Mouse (Mus musculus) lung, postnatal 0 days (tissue): ENCODE data around the gene Mau2. TPM values are rescaled to one million over a fixed set of nuclear protein-coding genes. Genes with fewer than 3 reads are reported as not detected.

Experiments used
- ATAC-seq: fragments of 200-750 bp; cut with Nextera tagmentation; 2 replicates; pipeline ENCODE4 v1.8.0; 2017; ENCODE audit warnings: moderate library complexity
- DNase-seq: peaks from one replicate; pipeline ENCODE4 v3.0.0-alpha.2; 2016; ENCODE audit warnings: low spot score
- H3K27ac ChIP-seq: fragments of 300-500 bp; sonication (generic); 2 replicates; pipeline ENCODE4 v1.5.1; 2014; ENCODE audit warnings: antibody characterized with exemption, mild to moderate bottlenecking, low read length, mixed read lengths
- H3K27me3 ChIP-seq: fragments of 300-500 bp; sonication (generic); replicated peaks from 2 replicates; pipeline ENCODE4 v1.6.1; 2014; ENCODE audit warnings: low read length, mixed read lengths; ENCODE audit not compliant: insufficient read depth
- H3K36me3 ChIP-seq: fragments of 300-500 bp; sonication (generic); 2 replicates; pipeline ENCODE4 v1.6.1; 2014; ENCODE audit warnings: low read length, mixed read lengths; ENCODE audit not compliant: insufficient read depth
- H3K4me1 ChIP-seq: fragments of 300-500 bp; sonication (generic); 2 replicates; pipeline ENCODE4 v1.6.1; 2014; ENCODE audit warnings: antibody characterized with exemption, low read depth, low read length, mixed read lengths; ENCODE audit not compliant: insufficient read depth
- H3K4me2 ChIP-seq: fragments of 300-500 bp; sonication (generic); replicated peaks from 2 replicates; pipeline ENCODE4 v1.6.1; 2014; ENCODE audit warnings: low read depth, mild to moderate bottlenecking, low read length, moderate library complexity, mixed read lengths
- H3K4me3 ChIP-seq: fragments of 300-500 bp; sonication (generic); 2 replicates; pipeline ENCODE4 v1.5.1; 2014; ENCODE audit warnings: low read depth, low read length
- H3K9ac ChIP-seq: fragments of 300-500 bp; sonication (generic); replicated peaks from 2 replicates; pipeline ENCODE4 v1.6.1; 2014; ENCODE audit warnings: low read depth, mild to moderate bottlenecking
- H3K9me3 ChIP-seq: fragments of 300-500 bp; sonication (generic); 2 replicates; pipeline ENCODE4 v1.6.1; 2016; ENCODE audit warnings: low read length, mixed read lengths
- CTCF ChIP-seq: IDR thresholded peaks from 2 replicates; pipeline ENCODE4 v1.5.1; 2016; ENCODE audit warnings: antibody characterized with exemption, mild to moderate bottlenecking
- EP300 ChIP-seq: IDR thresholded peaks from 2 replicates; pipeline ENCODE4 v1.6.1; 2016; ENCODE audit warnings: antibody characterized with exemption, mild to moderate bottlenecking, control low read depth
- WGBS: fragments of 180-500 bp; shearing (Covaris S2); extraction: QIAGEN DNeasy Blood & Tissue Kit; methylation state at CpG from one replicate; pipeline ENCODE4 v1.1.7; 2014; 5-methylcytosine and 5-hydroxymethylcytosine counted together
- polyA plus RNA-seq: library from polyadenylated mRNA; unstranded; fragments of >200 nt; fragmentation: Nextera tagmentation; extraction: Ambion mirVana; gene quantifications from 2 replicates; pipeline ENCODE4 v1.2.1, GENCODE M21; 2015

Gene Mau2
- polyA plus RNA-seq, 1 experiment from 2014 or later: 37.1 TPM

GRCm38 (mm10) chr8:69984876-69985553 lies 57.5 kb downstream of the Mau2 start:
- H3K27ac ChIP-seq: no peak overlapping the region
- ATAC-seq: no peak
- TF ChIP-seq EP300 (no peak), CTCF (no peak)
- H3K9me3 ChIP-seq: no peaks in the 10 kb centered on the region
- H3K27me3 ChIP-seq: no peaks in the 10 kb centered on the region
- no peaks in the 10 kb centered on the region for H3K36me3 ChIP-seq
- H3K4me2 ChIP-seq: no peak overlapping the region
- no peak overlapping the region for H3K9ac ChIP-seq
- no peaks in the 10 kb centered on the region for H3K4me1 ChIP-seq
- H3K4me3 ChIP-seq: no peak overlapping the region
- WGBS: 84% methylated on average over 2 of the region's 2 CpGs
- DNase-seq: no peak

GRCm38 (mm10) chr8:69978456-69978855 lies 64.1 kb downstream of the Mau2 start:
- Histone ChIP-seq H3K4me2 (no peak overlapping the region), H3K36me3 (no peaks in the 10 kb centered on the region), H3K27ac (no peak overlapping the region), H3K4me3 (no peak overlapping the region), H3K9ac (no peak overlapping the region), H3K27me3 (no peaks in the 10 kb centered on the region), H3K9me3 (no peaks in the 10 kb centered on the region), H3K4me1 (no peaks in the 10 kb centered on the region)
- DNase-seq (no peak), ATAC-seq (no peak)
- no peak for TF ChIP-seq EP300
- WGBS: 93% methylated on average over 4 of the region's 4 CpGs

- DNase-seq (no peak), ATAC-seq (no peak)
- Histone ChIP-seq H3K9ac (peak overlapping the region; percentile 56), H3K27ac (peak overlapping the region; percentile 90), H3K4me3 (peak overlapping the region; percentile 92), H3K27me3 (no peaks in the 10 kb centered on the region), H3K9me3 (no peaks in the 10 kb centered on the region), H3K4me2 (peak overlapping the region; percentile 77), H3K36me3 (no peaks in the 10 kb centered on the region), H3K4me1 (peaks cover 9% of the 10 kb centered on the region; the same call in 1 of the 2 replicates)
- 40% methylated on average over 5 of the region's 5 CpGs for WGBS
- no peak for TF ChIP-seq EP300
- TF ChIP-seq CTCF: no peak
Observed at GRCm38 (mm10) chr8:69974806-69975205, 67.7 kb downstream of the Mau2 start.

- H3K27me3 ChIP-seq: no peaks in the 10 kb centered on the region
- no peaks in the 10 kb centered on the region for H3K36me3 ChIP-seq
- H3K9ac ChIP-seq: peak overlapping the region; percentile 96
- H3K4me1 ChIP-seq: peaks cover 9% of the 10 kb centered on the region; the same call in 1 of the 2 replicates
- peak overlapping the region; percentile 92 for H3K4me3 ChIP-seq
- TF ChIP-seq CTCF (no peak), EP300 (no peak)
- ATAC-seq (peak; percentile 96), DNase-seq (peak; percentile 96)
- H3K27ac ChIP-seq: peak overlapping the region; percentile 90
- under 1% methylated on average over 30 of the region's 50 CpGs for WGBS
- H3K4me2 ChIP-seq: peak overlapping the region; percentile 77
- H3K9me3 ChIP-seq: no peaks in the 10 kb centered on the region
Observed at GRCm38 (mm10) chr8:69974194-69974614, 68.3 kb downstream of the Mau2 start.

- H3K27me3 ChIP-seq: no peaks in the 10 kb centered on the region
- peak overlapping the region; percentile 96 for H3K9ac ChIP-seq
- peak overlapping the region; percentile 92 for H3K4me3 ChIP-seq
- peak overlapping the region; percentile 90 for H3K27ac ChIP-seq
- DNase-seq (peak; percentile 55), ATAC-seq (peak; percentile 23)
- under 1% methylated on average over 31 of the region's 68 CpGs for WGBS
- H3K36me3 ChIP-seq: no peaks in the 10 kb centered on the region
- H3K4me2 ChIP-seq: peak overlapping the region; percentile 77
- TF ChIP-seq EP300 (no peak), CTCF (no peak)
- H3K4me1 ChIP-seq: peaks cover 9% of the 10 kb centered on the region; the same call in 1 of the 2 replicates
- H3K9me3 ChIP-seq: no peaks in the 10 kb centered on the region
Observed at GRCm38 (mm10) chr8:69973442-69974161, 68.9 kb downstream of the Mau2 start.

- Histone ChIP-seq H3K27me3 (no peaks in the 10 kb centered on the region), H3K4me1 (peaks cover 9% of the 10 kb centered on the region; the same call in 1 of the 2 replicates), H3K36me3 (no peaks in the 10 kb centered on the region), H3K4me2 (peak overlapping the region; percentile 77), H3K9me3 (no peaks in the 10 kb centered on the region), H3K27ac (no peak overlapping the region), H3K9ac (peak overlapping the region; percentile 96; the same call in 1 of the 2 replicates), H3K4me3 (peak overlapping the region; percentile 92)
- no peak for ATAC-seq
- TF ChIP-seq CTCF (no peak), EP300 (no peak)
- DNase-seq: no peak
- WGBS: 10% methylated on average over 7 of the region's 7 CpGs
Observed at GRCm38 (mm10) chr8:69973063-69973441, 69.5 kb downstream of the Mau2 start.
